Mouse (Mus musculus): ENCODE measurements at regions not wholly inside any gene's neighbourhood (a gene's known extent, or its start where the extent isn't known, plus 50 kb on each side); places are given as distances from the start of the nearest gene placed in this dataset.
"Not testable (repeated sequence)": the region's sequence is repeated elsewhere in the genome, so short reads cannot be mapped to it uniquely, and the experiment has no call there.

DNA sequence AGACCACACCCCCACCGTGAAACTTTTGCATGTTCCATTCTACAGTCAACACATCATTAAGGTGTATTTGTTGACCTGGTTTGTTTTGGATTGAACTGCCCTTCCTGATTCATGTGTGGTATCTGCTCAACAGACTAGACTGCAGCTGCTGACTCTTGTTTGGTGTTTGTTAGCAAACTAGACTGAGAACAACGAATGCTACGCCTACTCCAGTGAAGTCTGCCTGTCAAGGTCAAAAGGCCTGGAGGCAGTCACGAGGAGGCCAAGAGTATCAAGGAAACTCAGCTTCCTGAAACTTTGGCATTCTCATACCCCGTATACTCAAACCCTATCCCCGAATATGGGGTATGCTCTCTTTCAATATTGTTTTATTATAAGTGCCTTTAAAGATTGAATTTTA, 194.2 kb upstream of the Spin1 start:
- H3K4me2 ChIP-seq (replicated peaks); H3K27ac ChIP-seq; H3K4me1 ChIP-seq; ATAC-seq (ENCODE audit: low FRiP score, low read depth); H3K36me3 ChIP-seq; H3K4me3 ChIP-seq; H3K9me3 ChIP-seq; H3K9ac ChIP-seq; H3K27me3 ChIP-seq (replicated peaks): not testable (repeated sequence)
- WGBS, result 91% methylated on average over 6 of the region's 6 CpGs

DNA sequence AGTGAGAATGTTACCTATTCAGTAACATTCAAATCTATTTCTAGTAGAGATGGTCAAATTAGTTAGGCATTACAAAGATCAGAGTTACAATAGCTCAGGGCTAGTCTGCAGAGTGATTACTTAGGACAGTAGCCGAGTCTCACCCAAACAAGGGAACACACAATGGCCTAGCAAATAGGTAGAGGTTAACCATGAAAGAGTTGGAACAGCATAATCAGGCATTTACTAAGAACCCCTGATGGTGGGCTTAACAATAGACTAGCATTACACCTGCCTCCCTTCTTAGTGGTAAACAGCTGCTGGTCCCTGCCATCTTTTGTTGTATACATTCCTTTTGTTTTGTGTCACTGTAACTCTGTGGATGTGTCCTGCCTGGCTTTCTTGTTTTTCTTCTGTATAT, 193.8 kb upstream of the Spin1 start:
- Histone ChIP-seq H3K27me3 (replicated peaks) (no peaks in the 10 kb centered on the region), H3K4me1 (no peaks in the 10 kb centered on the region), H3K27ac (no peak overlapping the region), H3K4me3 (no peak overlapping the region), H3K9ac (no peak overlapping the region), H3K4me2 (replicated peaks) (no peak overlapping the region), H3K36me3 (no peaks in the 10 kb centered on the region), H3K9me3 (no peaks in the 10 kb centered on the region)
- 79% methylated on average over 1 of the region's 1 CpGs for WGBS
- ATAC-seq (ENCODE audit: low FRiP score, low read depth), result no peak

DNA sequence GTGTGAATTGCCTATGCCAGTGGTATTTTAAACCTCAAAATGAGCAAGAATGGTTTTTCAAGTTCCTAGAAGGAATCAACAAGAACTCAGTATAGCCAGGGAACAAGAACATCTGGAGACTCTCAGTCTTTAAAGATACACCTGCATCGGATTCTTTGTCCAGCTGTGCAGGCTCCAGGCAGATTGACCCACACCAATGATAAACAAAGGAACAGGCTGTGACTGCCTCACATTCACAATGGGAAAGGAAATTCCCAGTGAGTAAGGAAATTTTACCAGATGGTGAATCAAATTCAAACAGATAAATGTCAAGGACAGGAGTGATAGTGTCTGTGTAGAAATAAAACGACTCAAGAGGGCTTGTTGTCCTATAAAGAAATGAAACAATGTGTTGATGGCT, 187.9 kb upstream of the Spin1 start:
- H3K36me3 ChIP-seq; H3K4me2 ChIP-seq (replicated peaks); H3K9me3 ChIP-seq; H3K27me3 ChIP-seq (replicated peaks); H3K4me3 ChIP-seq; ATAC-seq (ENCODE audit: low FRiP score, low read depth); H3K4me1 ChIP-seq; H3K9ac ChIP-seq; H3K27ac ChIP-seq: not testable (repeated sequence)
- 59% methylated on average over 2 of the region's 2 CpGs for WGBS

DNA sequence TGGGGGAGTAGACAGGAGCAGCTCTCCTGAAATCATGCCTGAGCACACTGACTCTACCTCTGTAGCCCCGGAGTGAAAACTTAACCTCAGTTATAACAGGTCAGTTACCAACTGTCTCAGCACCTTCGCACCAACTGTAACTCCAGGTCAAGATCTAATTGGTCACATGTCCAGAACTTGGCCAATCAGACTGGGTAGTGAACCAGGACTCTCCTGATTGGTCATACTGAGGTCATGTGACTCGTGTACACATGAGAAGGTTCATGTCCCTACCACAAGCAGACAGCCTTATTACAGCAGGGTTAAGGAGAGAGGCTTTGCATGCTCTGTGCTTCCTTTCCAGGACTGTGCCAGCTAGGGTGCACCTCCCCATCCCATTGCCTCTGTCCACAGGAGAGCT, 166.7 kb upstream of the Spin1 start:
- H3K27ac ChIP-seq; H3K9me3 ChIP-seq; H3K4me3 ChIP-seq; ATAC-seq (ENCODE audit: low FRiP score, low read depth); H3K27me3 ChIP-seq (replicated peaks); H3K4me1 ChIP-seq; H3K9ac ChIP-seq; H3K4me2 ChIP-seq (replicated peaks); H3K36me3 ChIP-seq: not testable (repeated sequence)
- 88% methylated on average over 3 of the region's 3 CpGs for WGBS

DNA sequence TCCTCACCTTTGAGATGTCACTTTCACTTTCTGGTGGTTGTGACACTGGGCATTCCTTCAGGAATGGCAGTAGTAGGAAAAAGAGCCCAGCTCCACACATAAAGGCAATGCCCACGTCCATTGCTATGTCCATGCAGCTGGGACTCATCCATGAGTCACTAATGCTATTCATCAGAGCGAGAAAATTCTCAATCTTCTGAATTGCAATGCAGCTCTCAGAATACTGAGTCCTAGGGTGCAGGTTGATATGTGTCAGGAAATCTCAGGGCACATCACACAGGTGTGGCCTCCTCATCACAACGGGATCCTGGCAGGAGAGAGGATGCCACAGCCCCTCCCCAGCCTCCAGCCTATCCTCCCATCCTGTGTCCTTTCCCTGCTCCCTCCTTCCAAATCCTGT, 158.1 kb upstream of the Spin1 start:
- no peak overlapping the region for H3K9ac ChIP-seq
- H3K9me3 ChIP-seq, result no peaks in the 10 kb centered on the region
- H3K4me3 ChIP-seq, result no peak overlapping the region
- H3K4me2 ChIP-seq (replicated peaks), result no peak overlapping the region
- 75% methylated on average over 3 of the region's 3 CpGs for WGBS
- no peaks in the 10 kb centered on the region for H3K4me1 ChIP-seq
- H3K27ac ChIP-seq, result no peak overlapping the region
- H3K36me3 ChIP-seq, result no peaks in the 10 kb centered on the region
- H3K27me3 ChIP-seq (replicated peaks), result no peaks in the 10 kb centered on the region
- ATAC-seq (ENCODE audit: low FRiP score, low read depth), result no peak

DNA sequence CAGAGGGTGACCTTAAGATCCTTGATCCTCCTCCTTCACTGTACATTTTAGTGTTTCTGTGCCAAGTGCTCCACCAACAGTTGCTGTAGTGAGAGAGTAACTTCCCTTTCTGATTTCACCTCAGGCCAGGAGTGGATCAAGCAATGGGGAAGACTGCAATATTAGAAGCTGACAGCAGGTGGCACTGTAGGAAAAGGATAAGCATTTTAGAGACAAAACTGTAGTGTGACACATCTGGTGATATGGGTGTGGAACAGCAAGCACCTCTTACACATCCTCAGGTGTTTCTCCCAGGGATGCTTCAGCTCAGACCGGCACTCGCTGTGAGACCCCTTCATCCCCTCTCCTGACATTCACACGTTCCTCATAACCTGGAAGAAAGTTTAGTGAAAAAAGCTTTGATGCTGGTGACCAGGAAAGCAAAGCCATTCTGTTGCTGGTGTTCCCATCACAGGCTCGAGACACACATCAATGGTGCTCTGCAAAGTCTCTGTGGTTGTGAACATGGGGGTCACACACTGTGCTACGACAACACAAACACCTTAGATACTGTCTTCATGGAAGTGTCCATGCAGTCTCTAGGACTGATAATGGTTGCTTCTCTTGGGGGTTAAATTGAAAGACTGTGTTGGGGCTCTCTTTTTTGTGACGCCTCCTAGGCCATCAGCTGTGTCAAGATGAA, 151.0 kb upstream of the Spin1 start:
- WGBS, result 47% methylated on average over 6 of the region's 6 CpGs
- no peaks in the 10 kb centered on the region for H3K9me3 ChIP-seq

DNA sequence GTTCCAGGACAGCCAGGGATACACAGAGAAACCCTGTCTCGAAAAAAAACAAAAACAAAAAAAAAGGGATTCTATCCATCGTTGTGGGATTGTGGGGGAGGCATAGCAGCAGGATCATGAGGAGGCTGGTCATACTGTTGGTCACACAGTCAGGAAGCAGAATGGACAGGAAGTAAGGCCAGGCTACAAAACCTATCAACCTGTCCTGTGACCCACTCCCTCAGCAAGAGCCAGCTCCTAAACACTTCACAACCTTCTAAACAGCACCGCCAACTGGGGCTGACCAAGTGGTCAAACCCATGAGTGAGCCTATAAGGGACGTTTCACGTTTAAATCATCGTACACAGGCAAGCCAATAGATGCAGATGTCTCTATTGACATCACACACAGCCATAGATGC, 146.0 kb upstream of the Spin1 start:
- Histone ChIP-seq H3K27ac (no peak overlapping the region), H3K4me3 (no peak overlapping the region), H3K9me3 (no peaks in the 10 kb centered on the region), H3K9ac (no peak overlapping the region), H3K4me2 (replicated peaks) (no peak overlapping the region), H3K4me1 (no peaks in the 10 kb centered on the region), H3K27me3 (replicated peaks) (no peaks in the 10 kb centered on the region), H3K36me3 (no peaks in the 10 kb centered on the region)
- no peak for ATAC-seq (ENCODE audit: low FRiP score, low read depth)
- 91% methylated on average over 6 of the region's 6 CpGs for WGBS

More for the DNA sequence above, 151.0 kb upstream of the Spin1 start:
- Histone ChIP-seq H3K36me3 (no peaks in the 10 kb centered on the region), H3K27me3 (replicated peaks) (no peaks in the 10 kb centered on the region), H3K27ac (no peak overlapping the region), H3K9ac (no peak overlapping the region), H3K4me1 (no peaks in the 10 kb centered on the region), H3K4me3 (no peak overlapping the region), H3K4me2 (replicated peaks) (no peak overlapping the region)
- peak; percentile 25; the same call in 1 of the 2 replicates for ATAC-seq (ENCODE audit: low FRiP score, low read depth)

DNA sequence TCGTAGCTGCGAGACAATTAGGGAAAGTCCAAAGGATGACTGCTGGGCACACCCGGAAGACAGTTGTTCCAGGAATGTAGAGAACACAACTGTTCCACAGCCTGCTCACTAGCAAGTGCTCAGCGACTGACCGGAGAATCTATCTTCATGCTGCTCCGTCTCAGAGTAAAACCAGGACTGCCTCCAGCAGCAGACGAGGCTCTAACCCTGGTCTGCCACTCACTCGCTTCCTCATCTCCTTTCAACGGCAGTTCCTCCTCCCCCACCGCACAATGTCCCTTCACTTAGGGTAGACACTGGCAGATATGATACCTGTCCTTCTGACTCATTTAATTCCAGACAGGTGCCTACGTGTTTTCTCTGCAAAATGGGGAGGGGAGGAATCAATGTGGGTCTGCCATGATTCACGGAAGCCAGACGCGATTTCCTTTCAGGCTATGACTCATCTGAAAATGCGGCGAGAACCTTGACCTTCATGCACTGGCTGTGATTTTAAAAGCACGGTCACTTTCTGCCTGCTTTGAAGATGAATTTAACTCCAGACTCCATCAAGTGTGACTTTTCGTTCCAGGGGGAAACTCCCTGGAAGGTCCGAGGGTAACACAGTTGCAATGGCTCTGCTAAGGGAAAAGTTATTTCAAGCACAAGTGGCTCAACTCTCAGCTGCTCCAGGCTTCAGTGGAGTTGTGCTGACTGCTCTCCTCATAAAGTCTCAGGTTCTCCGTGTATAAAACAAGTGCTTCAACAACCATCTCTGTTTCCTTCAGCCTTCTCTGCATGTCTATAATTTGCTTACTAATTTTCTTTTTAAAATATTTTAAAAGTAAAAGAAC, 142.4 kb upstream of the Spin1 start:
- 77% methylated on average over 20 of the region's 20 CpGs for WGBS
- Histone ChIP-seq H3K9ac (no peak overlapping the region), H3K4me2 (replicated peaks) (no peak overlapping the region), H3K9me3 (no peaks in the 10 kb centered on the region), H3K36me3 (no peaks in the 10 kb centered on the region), H3K4me3 (no peak overlapping the region), H3K27ac (no peak overlapping the region), H3K27me3 (replicated peaks) (no peaks in the 10 kb centered on the region), H3K4me1 (no peaks in the 10 kb centered on the region)
- no peak for ATAC-seq (ENCODE audit: low FRiP score, low read depth)

DNA sequence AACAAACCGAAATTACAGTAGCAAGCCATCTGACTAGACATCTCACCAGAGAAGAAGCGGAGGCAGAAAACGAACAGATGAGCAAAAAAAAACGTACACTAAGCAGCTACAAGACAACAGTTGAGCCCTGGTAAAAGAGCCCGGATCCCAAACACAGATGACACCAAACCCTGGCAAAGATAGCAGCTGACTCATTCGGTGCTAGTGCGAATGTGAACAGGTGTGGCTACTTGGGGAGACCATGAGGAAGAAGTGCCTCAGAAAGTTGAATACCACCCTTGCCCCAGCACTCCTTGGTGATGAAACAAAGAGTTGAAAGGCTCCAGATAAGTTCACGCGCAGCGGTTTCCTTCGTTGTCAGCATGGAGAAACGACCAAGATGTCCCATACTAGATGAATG, 139.8 kb upstream of the Spin1 start:
- no peak overlapping the region for H3K4me2 ChIP-seq (replicated peaks)
- H3K36me3 ChIP-seq, result no peaks in the 10 kb centered on the region
- no peak overlapping the region for H3K27ac ChIP-seq
- no peaks in the 10 kb centered on the region for H3K27me3 ChIP-seq (replicated peaks)
- no peaks in the 10 kb centered on the region; the same call in 1 of the 2 replicates for H3K9me3 ChIP-seq
- H3K9ac ChIP-seq, result no peak overlapping the region
- no peak overlapping the region for H3K4me3 ChIP-seq
- no peak for ATAC-seq (ENCODE audit: low FRiP score, low read depth)
- 88% methylated on average over 12 of the region's 12 CpGs for WGBS
- H3K4me1 ChIP-seq, result no peaks in the 10 kb centered on the region

DNA sequence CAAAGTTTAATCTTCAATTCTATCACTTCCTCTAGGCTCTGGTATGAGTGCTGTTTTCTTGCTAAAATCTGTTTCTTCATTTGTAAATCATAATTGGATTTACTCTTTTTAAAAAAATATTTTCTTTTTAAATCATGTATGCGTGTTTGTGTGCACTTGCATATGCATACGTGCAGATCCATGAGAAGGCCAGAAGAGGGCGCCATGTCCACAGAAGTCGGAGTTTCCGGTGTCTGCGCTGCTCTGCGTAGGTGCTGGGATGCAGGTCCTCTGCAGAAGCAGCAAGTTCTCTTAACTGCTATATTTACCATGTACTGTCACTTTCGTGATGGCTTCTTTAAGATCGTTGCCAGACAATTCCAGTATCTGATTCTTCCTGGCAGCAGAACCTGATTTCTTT, 136.6 kb upstream of the Spin1 start:
- H3K9me3 ChIP-seq, result no peaks in the 10 kb centered on the region; the same call in 1 of the 2 replicates
- no peak overlapping the region for H3K27ac ChIP-seq
- no peak overlapping the region for H3K9ac ChIP-seq
- ATAC-seq (ENCODE audit: low FRiP score, low read depth), result no peak
- 79% methylated on average over 9 of the region's 9 CpGs for WGBS
- no peak overlapping the region for H3K4me3 ChIP-seq
- no peaks in the 10 kb centered on the region for H3K36me3 ChIP-seq
- H3K27me3 ChIP-seq (replicated peaks), result no peaks in the 10 kb centered on the region
- H3K4me1 ChIP-seq, result no peaks in the 10 kb centered on the region
- H3K4me2 ChIP-seq (replicated peaks), result no peak overlapping the region

DNA sequence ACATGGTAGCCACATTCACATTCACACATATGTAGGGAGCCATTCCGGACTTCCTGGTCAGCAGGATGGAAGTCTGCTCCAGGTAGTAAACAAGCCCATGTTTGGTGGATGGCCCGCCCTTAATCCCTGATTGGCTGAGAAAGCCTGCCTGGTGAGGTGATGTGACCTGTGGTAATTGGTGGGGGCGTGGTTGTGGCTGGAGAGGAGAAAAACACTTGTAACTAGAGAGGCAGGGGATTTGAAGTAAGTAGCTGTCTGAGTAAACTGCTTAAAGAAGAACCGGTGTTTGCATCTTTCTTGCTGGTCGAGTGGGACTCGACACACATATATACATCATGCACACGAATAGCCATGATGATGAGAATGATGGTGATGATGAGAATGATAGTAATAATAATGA, 135.6 kb upstream of the Spin1 start:
- not testable (repeated sequence) for H3K27me3 ChIP-seq (replicated peaks); H3K9me3 ChIP-seq; H3K4me2 ChIP-seq (replicated peaks); H3K36me3 ChIP-seq; H3K4me1 ChIP-seq; H3K27ac ChIP-seq; ATAC-seq (ENCODE audit: low FRiP score, low read depth); H3K9ac ChIP-seq; H3K4me3 ChIP-seq
- 71% methylated on average over 7 of the region's 7 CpGs for WGBS

DNA sequence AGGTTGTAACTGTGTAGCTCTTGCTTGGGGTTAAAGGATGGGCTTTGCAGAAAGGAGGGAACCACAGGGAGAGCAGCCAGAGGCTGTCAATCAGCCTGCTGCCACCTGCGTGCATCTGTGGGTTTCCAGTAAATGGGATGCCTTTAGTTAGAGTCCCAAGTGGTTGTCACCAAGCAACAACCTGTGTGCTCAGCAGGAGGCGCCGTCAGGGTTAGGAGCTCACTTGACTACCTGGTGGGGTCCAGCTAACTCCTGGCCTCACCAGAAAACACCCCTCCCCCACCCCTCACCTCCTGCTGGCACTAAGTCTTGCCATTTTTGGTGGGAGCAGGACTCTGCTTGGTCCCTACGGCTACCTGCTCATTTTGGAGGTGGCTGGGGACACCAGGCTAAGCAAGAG, 135.0 kb upstream of the Spin1 start:
- H3K36me3 ChIP-seq, result no peaks in the 10 kb centered on the region
- no peaks in the 10 kb centered on the region for H3K4me1 ChIP-seq
- ATAC-seq (ENCODE audit: low FRiP score, low read depth), result no peak
- no peaks in the 10 kb centered on the region; the same call in 1 of the 2 replicates for H3K9me3 ChIP-seq
- WGBS, result 80% methylated on average over 4 of the region's 4 CpGs
- H3K9ac ChIP-seq, result no peak overlapping the region
- H3K4me2 ChIP-seq (replicated peaks), result no peak overlapping the region
- H3K27me3 ChIP-seq (replicated peaks), result no peaks in the 10 kb centered on the region
- no peak overlapping the region for H3K27ac ChIP-seq
- H3K4me3 ChIP-seq, result no peak overlapping the region

DNA sequence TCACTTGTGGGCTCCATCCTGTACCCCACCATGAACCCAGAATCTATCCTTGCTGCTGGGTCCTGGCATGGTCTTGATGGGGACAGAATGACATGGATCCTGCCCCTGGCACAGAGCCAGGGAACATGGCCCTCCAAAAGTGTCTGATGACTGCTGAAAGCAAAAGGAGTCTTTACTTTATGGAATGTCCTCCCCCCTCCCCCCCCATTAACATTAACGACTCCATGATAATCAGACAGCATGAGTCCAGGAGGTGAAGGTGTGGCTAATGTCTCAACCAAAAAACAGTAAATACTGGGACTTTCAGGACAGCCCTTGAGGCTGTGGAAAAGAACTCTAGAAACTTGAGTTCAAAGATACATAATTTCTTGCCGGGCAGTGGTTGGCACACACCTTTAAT, 133.9 kb upstream of the Spin1 start:
- Histone ChIP-seq H3K4me1 (peaks cover 3% of the 10 kb centered on the region; the same call in 1 of the 2 replicates), H3K9ac (no peak overlapping the region), H3K36me3 (no peaks in the 10 kb centered on the region), H3K4me2 (replicated peaks) (no peak overlapping the region), H3K9me3 (no peaks in the 10 kb centered on the region; the same call in 1 of the 2 replicates), H3K27me3 (replicated peaks) (no peaks in the 10 kb centered on the region), H3K4me3 (no peak overlapping the region), H3K27ac (no peak overlapping the region)
- ATAC-seq (ENCODE audit: low FRiP score, low read depth), result no peak
- WGBS, result 87% methylated on average over 2 of the region's 2 CpGs
